Comparison of ENCODE assay signal across 11 mouse cellular contexts in genomic region chr2:31639901-31640608, GRCm38 (mm10). TPM values are rescaled to one million over a fixed set of nuclear protein-coding genes. Genes with fewer than 3 reads are reported as not detected.
DNase-seq lines count a peak whose midpoint lies in the region; ATAC-seq and TF ChIP-seq lines count a peak whose summit lies in the region.
"Had no signal": no experiment of that assay in that cellular context is flagged by ENCODE, and none has a peak within 500 bp of the region (broad histone marks: within the 10 kb centered on the region; RNA-seq: fewer than 3 reads in every experiment).

Gene Prdm12 (plus strand): TSS chr2:31640037.

- no peak for DNase-seq in heart, postnatal 4 days
- peak; percentile 53 for DNase-seq in embryo, embryonic 11 days
- DNase-seq in hindbrain, embryonic 10.5 days (ENCODE audit: low spot score), result peak; percentile 61
- DNase-seq in midbrain, postnatal 0 days (ENCODE audit: low spot score), result no peak
- no peak for DNase-seq in cerebellum, postnatal 14 days
- no peak for DNase-seq in T-cell, adult 2 months (ENCODE audit: low spot score)
- no peak for DNase-seq in gastrocnemius, postnatal 10 days
- DNase-seq: right cerebral cortex, postnatal 14 days; thymus, postnatal 25 days had no signal

- ATAC-seq in heart, embryonic 16.5 days (replicated peaks; ENCODE audit: extremely low read depth, insufficient read depth, low FRiP score), result no peak
- no peak for ATAC-seq in midbrain, postnatal 0 days (ENCODE audit: low FRiP score)
- ATAC-seq: intestine, embryonic 16.5 days had no signal

- H3K9ac ChIP-seq in heart, embryonic 16.5 days (ENCODE audit: low read length), result no peak within 1 kb of the TSS
- H3K9ac ChIP-seq in midbrain, postnatal 0 days (replicated peaks; ENCODE audit: low read length, poor library complexity, severe bottlenecking), result no peak within 1 kb of the TSS

- peaks cover 98% of the 10 kb centered on the region for H3K27me3 ChIP-seq in heart, embryonic 16.5 days (ENCODE audit: control insufficient read depth, insufficient read depth, low read length)
- H3K27me3 ChIP-seq in hindbrain, embryonic 10.5 days (ENCODE audit: insufficient read depth, poor library complexity, severe bottlenecking), result peaks cover 100% of the 10 kb centered on the region
- H3K27me3 ChIP-seq in midbrain, postnatal 0 days (ENCODE audit: insufficient read depth, low read length), result peaks cover 71% of the 10 kb centered on the region

- 2% methylated on average over 41 of the region's 41 CpGs for WGBS in heart, embryonic 16.5 days
- WGBS in hindbrain, embryonic 10.5 days, result under 1% methylated on average over 41 of the region's 41 CpGs
- under 1% methylated on average over 41 of the region's 41 CpGs for WGBS in midbrain, postnatal 0 days

- H3K36me3 ChIP-seq in heart, embryonic 16.5 days (ENCODE audit: control insufficient read depth, insufficient read depth), result no peaks in the 10 kb centered on the region
- peaks cover 5% of the 10 kb centered on the region; the same call in 1 of the 2 replicates for H3K36me3 ChIP-seq in hindbrain, embryonic 10.5 days
- H3K36me3 ChIP-seq in midbrain, postnatal 0 days (ENCODE audit: insufficient read depth, low read length), result no peaks in the 10 kb centered on the region

- H3K4me3 ChIP-seq in heart, embryonic 16.5 days (ENCODE audit: low read length), result peak within 1 kb of the TSS; percentile 22
- H3K4me3 ChIP-seq in hindbrain, embryonic 10.5 days, result peak within 1 kb of the TSS; percentile 50
- H3K4me3 ChIP-seq in midbrain, postnatal 0 days (ENCODE audit: low read depth, low read length), result peak within 1 kb of the TSS; percentile 12; the same call in 1 of the 2 replicates

- no peak within 1 kb of the TSS for H3K4me2 ChIP-seq in heart, embryonic 16.5 days (ENCODE audit: low read depth, low read length)
- H3K4me2 ChIP-seq in midbrain, postnatal 0 days (ENCODE audit: low read depth, low read length, poor library complexity, severe bottlenecking), result 0 out of 2 replicates have a peak within 1 kb of the TSS, but pooled peaks have one; percentile 24

- H3K27ac ChIP-seq in heart, embryonic 16.5 days (ENCODE audit: low read length), result no peak within 1 kb of the TSS
- peak within 1 kb of the TSS; percentile 63 for H3K27ac ChIP-seq in hindbrain, embryonic 10.5 days
- no peak within 1 kb of the TSS for H3K27ac ChIP-seq in midbrain, postnatal 0 days (ENCODE audit: low read depth, low read length)

- no peaks in the 10 kb centered on the region for H3K9me3 ChIP-seq in heart, embryonic 16.5 days (replicated peaks; ENCODE audit: control insufficient read depth, low read length)
- H3K9me3 ChIP-seq in hindbrain, embryonic 10.5 days, result no peaks in the 10 kb centered on the region
- H3K9me3 ChIP-seq in midbrain, postnatal 0 days (ENCODE audit: low read length), result no peaks in the 10 kb centered on the region

- peaks cover 11% of the 10 kb centered on the region for H3K4me1 ChIP-seq in heart, embryonic 16.5 days (ENCODE audit: control insufficient read depth, insufficient read depth, low read length)
- peaks cover 74% of the 10 kb centered on the region for H3K4me1 ChIP-seq in hindbrain, embryonic 10.5 days (replicated peaks)
- peaks cover 17% of the 10 kb centered on the region for H3K4me1 ChIP-seq in midbrain, postnatal 0 days (ENCODE audit: insufficient read depth, low read length)

- no peak for TF ChIP-seq CTCF in midbrain, postnatal 0 days (IDR thresholded peaks at IDR 0.05)

RNA-seq across cellular contexts. Expression of gene Prdm12, which starts in this region (rescaled TPM):
- not detected in 2 replicates for polyA plus RNA-seq in heart, embryonic 16.5 days (2015; fragmentation: Nextera tagmentation; extraction: Ambion mirVana)
- total RNA-seq in heart, postnatal 4 days (2021), result not detected
- 3.8 and 8.1 TPM in 2 replicates for polyA plus RNA-seq in hindbrain, embryonic 10.5 days (2016; fragmentation: Nextera tagmentation; extraction: Ambion mirVana)
- total RNA-seq in midbrain, postnatal 0 days (2014; rRNA removed), result 0.99 and 1.4 TPM in 2 replicates
- polyA plus RNA-seq in midbrain, postnatal 0 days (2015; fragmentation: Nextera tagmentation; extraction: Ambion mirVana), result 1.9 and 2.4 TPM in 2 replicates
- not detected for total RNA-seq in gastrocnemius, postnatal 10 days (2021)
- polyA plus RNA-seq: intestine, embryonic 16.5 days had no signal

Comparison
In these comparisons a context has a peak if more than half of its experiments do, and no peak if none do; other contexts are left out.
1. DNase-seq: peak in embryo, embryonic 11 days (single experiment) and hindbrain, embryonic 10.5 days (single experiment); none in heart, postnatal 4 days (single experiment), midbrain, postnatal 0 days (single experiment), cerebellum, postnatal 14 days (0 of 2), T-cell, adult 2 months (single experiment) and gastrocnemius, postnatal 10 days (single experiment).
2. Peak in every context shown above with its lines, with median percentiles within 50 percentile points of each other: H3K4me3 ChIP-seq.